Mouse (Mus musculus) kidney, adult 2 months (tissue): ENCODE results near the gene Gsta3.

Experiments
- CTCF ChIP-seq: fragments of 200-500 bp; conservative IDR thresholded peaks from 2 replicates; pipeline ENCODE4 v1.5.1; 2011; ENCODE audit warnings: low read depth, mild to moderate bottlenecking, control low read depth, low read length, moderate library complexity, mixed read lengths; ENCODE audit not compliant: insufficient read depth, insufficient read length
- POLR2A ChIP-seq: fragments of 200-500 bp; IDR thresholded peaks from one replicate; pipeline ENCODE4 v1.6.1; 2011; ENCODE audit warnings: low read depth, low read length, control low read depth

GRCm38 (mm10) chr1:21251661-21252060 lies 11.3 kb downstream of the Gsta3 start:
- TF ChIP-seq POLR2A (no peak), CTCF (no peak)
